Comparison of ENCODE assay signal across 10 mouse cellular contexts in genomic region chr7:68114983-68115715, GRCm38 (mm10).
A peak's percentile ranks its signal among the peaks of the same experiment; 100 is the strongest.
DNase-seq lines count a peak whose midpoint lies in the region; ATAC-seq and TF ChIP-seq lines count a peak whose summit lies in the region.
"Had no signal": no experiment of that assay in that cellular context is flagged by ENCODE, and none has a peak within 500 bp of the region (broad histone marks: within the 10 kb centered on the region; RNA-seq: fewer than 3 reads in every experiment).

No protein-coding gene starts in this region.

- 0 out of 2 replicates have a peak, but pooled peaks cover 3% of the 10 kb centered on the region for H3K36me3 ChIP-seq in kidney, adult 2 months (ENCODE audit: control insufficient read depth, insufficient read depth, low read length)
- no peaks in the 10 kb centered on the region for H3K36me3 ChIP-seq in kidney, embryonic 16.5 days (ENCODE audit: insufficient read depth, low read length)
- peaks cover 11% of the 10 kb centered on the region for H3K36me3 ChIP-seq in embryonic facial prominence, embryonic 10.5 days (replicated peaks)
- H3K36me3 ChIP-seq in heart, embryonic 11.5 days (ENCODE audit: control insufficient read depth, insufficient read depth, low read length): no peaks in the 10 kb centered on the region
- H3K36me3 ChIP-seq in liver, embryonic 11.5 days (ENCODE audit: control insufficient read depth, insufficient read depth, low read length): no peaks in the 10 kb centered on the region

- no peak overlapping the region for H3K4me3 ChIP-seq in kidney, adult 2 months (ENCODE audit: insufficient read depth, low read depth, low read length)
- H3K4me3 ChIP-seq in kidney, embryonic 16.5 days (ENCODE audit: low read length): no peak overlapping the region
- H3K4me3 ChIP-seq in embryonic facial prominence, embryonic 10.5 days: no peak overlapping the region
- no peak overlapping the region for H3K4me3 ChIP-seq in heart, embryonic 11.5 days (ENCODE audit: low read depth, low read length)
- H3K4me3 ChIP-seq in liver, embryonic 11.5 days (ENCODE audit: low read depth, low read length): 0 out of 2 replicates have a peak overlapping the region, but pooled peaks have one; percentile 0

- TF ChIP-seq CTCF in kidney, adult 2 months (conservative IDR thresholded peaks at IDR 0.05; ENCODE audit: insufficient read depth, insufficient read length, low read depth, low read length): no peak

- no peak for TF ChIP-seq POLR2A in kidney, adult 2 months (IDR thresholded peaks at IDR 0.05; ENCODE audit: low read depth, low read length)

- WGBS in kidney, adult 2 months: 51% methylated on average over 21 of the region's 21 CpGs
- 66% methylated on average over 21 of the region's 21 CpGs for WGBS in kidney, embryonic 16.5 days
- WGBS in embryonic facial prominence, embryonic 10.5 days: 53% methylated on average over 21 of the region's 21 CpGs
- 61% methylated on average over 21 of the region's 21 CpGs for WGBS in heart, embryonic 11.5 days (ENCODE audit: insufficient replicate concordance)
- WGBS in liver, embryonic 11.5 days: 48% methylated on average over 21 of the region's 21 CpGs

- DNase-seq in kidney, adult 2 months: peak; percentile 58
- peak; percentile 25 for DNase-seq in embryonic facial prominence, embryonic 10.5 days (ENCODE audit: low spot score)
- no peak for DNase-seq in liver, embryonic 11.5 days (ENCODE audit: low spot score)
- DNase-seq in cerebellum, adult 11-12 months: no peak
- DNase-seq in layer of hippocampus, adult 18-20 months (ENCODE audit: low spot score in 2 of 2): no peak
- DNase-seq: lung, embryonic 14.5 days had no signal

- H3K9me3 ChIP-seq in kidney, embryonic 16.5 days (ENCODE audit: low read length): no peaks in the 10 kb centered on the region
- no peaks in the 10 kb centered on the region for H3K9me3 ChIP-seq in embryonic facial prominence, embryonic 10.5 days
- no peaks in the 10 kb centered on the region for H3K9me3 ChIP-seq in heart, embryonic 11.5 days (replicated peaks; ENCODE audit: control insufficient read depth, low read length)
- H3K9me3 ChIP-seq in liver, embryonic 11.5 days (ENCODE audit: control insufficient read depth, low read length): no peaks in the 10 kb centered on the region

- H3K9ac ChIP-seq in kidney, embryonic 16.5 days (replicated peaks; ENCODE audit: low read length): no peak overlapping the region
- 0 out of 2 replicates have a peak overlapping the region, but pooled peaks have one; percentile 2 for H3K9ac ChIP-seq in heart, embryonic 11.5 days (ENCODE audit: low read depth, low read length)
- H3K9ac ChIP-seq in liver, embryonic 11.5 days (ENCODE audit: low read depth, low read length): no peak overlapping the region; the same call in 1 of the 2 replicates
- H3K9ac ChIP-seq: lung, embryonic 14.5 days had no signal

- peaks cover 18% of the 10 kb centered on the region for H3K4me1 ChIP-seq in kidney, adult 2 months (ENCODE audit: control insufficient read depth, insufficient read depth, low read length)
- H3K4me1 ChIP-seq in kidney, embryonic 16.5 days (ENCODE audit: insufficient read depth, low read length): peaks cover 49% of the 10 kb centered on the region
- H3K4me1 ChIP-seq in embryonic facial prominence, embryonic 10.5 days: peaks cover 71% of the 10 kb centered on the region
- peaks cover 23% of the 10 kb centered on the region for H3K4me1 ChIP-seq in heart, embryonic 11.5 days (ENCODE audit: control insufficient read depth, insufficient read depth, low read length)
- H3K4me1 ChIP-seq in liver, embryonic 11.5 days (replicated peaks; ENCODE audit: control insufficient read depth, insufficient read depth, low read length): peaks cover 48% of the 10 kb centered on the region

- H3K4me2 ChIP-seq in kidney, embryonic 16.5 days (replicated peaks; ENCODE audit: low read depth, low read length): no peak overlapping the region
- no peak overlapping the region for H3K4me2 ChIP-seq in heart, embryonic 11.5 days
- H3K4me2 ChIP-seq in liver, embryonic 11.5 days: peak overlapping the region; percentile 43
- H3K4me2 ChIP-seq: lung, embryonic 14.5 days had no signal

- no peak for ATAC-seq in kidney, embryonic 16.5 days (ENCODE audit: low FRiP score, low TSS enrichment)
- no peak for ATAC-seq in heart, embryonic 11.5 days (replicated peaks; ENCODE audit: insufficient number of reproducible peaks, low FRiP score, low TSS enrichment)
- ATAC-seq in liver, embryonic 11.5 days (replicated peaks; ENCODE audit: low FRiP score): peak; percentile 86
- ATAC-seq: intestine, embryonic 16.5 days; midbrain, embryonic 16.5 days had no signal

- H3K27ac ChIP-seq in kidney, adult 2 months (ENCODE audit: insufficient read depth, low read depth, low read length): peak overlapping the region; percentile 47
- no peak overlapping the region for H3K27ac ChIP-seq in kidney, embryonic 16.5 days (ENCODE audit: low read length)
- H3K27ac ChIP-seq in embryonic facial prominence, embryonic 10.5 days (replicated peaks): peak overlapping the region; percentile 78
- no peak overlapping the region for H3K27ac ChIP-seq in heart, embryonic 11.5 days (ENCODE audit: low read depth, low read length)
- H3K27ac ChIP-seq in liver, embryonic 11.5 days (ENCODE audit: low read depth, low read length): peak overlapping the region; percentile 56

- no peaks in the 10 kb centered on the region for H3K27me3 ChIP-seq in kidney, adult 2 months (replicated peaks; ENCODE audit: control insufficient read depth, insufficient read depth, low read length)
- H3K27me3 ChIP-seq in kidney, embryonic 16.5 days (ENCODE audit: insufficient read depth, low read length): no peaks in the 10 kb centered on the region
- no peaks in the 10 kb centered on the region for H3K27me3 ChIP-seq in embryonic facial prominence, embryonic 10.5 days (replicated peaks; ENCODE audit: low read depth, poor library complexity, severe bottlenecking)
- no peaks in the 10 kb centered on the region for H3K27me3 ChIP-seq in heart, embryonic 11.5 days (ENCODE audit: control insufficient read depth, insufficient read depth, low read length)
- 0 out of 2 replicates have a peak, but pooled peaks cover 2% of the 10 kb centered on the region for H3K27me3 ChIP-seq in liver, embryonic 11.5 days (replicated peaks; ENCODE audit: control insufficient read depth, insufficient read depth, low read length)

Comparison
In these comparisons a context has a peak if more than half of its experiments do, and no peak if none do; other contexts are left out.
1. H3K27ac ChIP-seq: peak in kidney, adult 2 months (single experiment), embryonic facial prominence, embryonic 10.5 days (single experiment) and liver, embryonic 11.5 days (single experiment); none in kidney, embryonic 16.5 days (single experiment) and heart, embryonic 11.5 days (single experiment).
2. DNase-seq: peak in kidney, adult 2 months (single experiment) and embryonic facial prominence, embryonic 10.5 days (single experiment); none in liver, embryonic 11.5 days (single experiment), cerebellum, adult 11-12 months (single experiment) and layer of hippocampus, adult 18-20 months (0 of 2).